Mouse (Mus musculus) limb, embryonic 14.5 days (tissue): Measurements from ENCODE around the gene Pes1. TPM values are rescaled to one million over a fixed set of nuclear protein-coding genes. Genes with fewer than 3 reads are reported as not detected.

Experiments used
- ATAC-seq: fragments of 200-750 bp; cut with Nextera tagmentation; 2 replicates; pipeline ENCODE4 v1.8.0; 2017; ENCODE audit warnings: low read depth, moderate number of reproducible peaks, moderate TSS enrichment; ENCODE audit not compliant: low FRiP score
- DNase-seq: peaks from one replicate; pipeline ENCODE4 v3.0.0-alpha.2; 2015; ENCODE audit warnings: low spot score
- H3K27ac ChIP-seq: fragments of 300-500 bp; sonication (generic); replicated peaks from 2 replicates; pipeline ENCODE4 v1.5.1; 2014; ENCODE audit warnings: low read depth, mild to moderate bottlenecking, low read length, moderate library complexity, mixed read lengths
- H3K27me3 ChIP-seq: fragments of 300-500 bp; sonication (generic); 2 replicates; pipeline ENCODE4 v1.6.1; 2014; ENCODE audit warnings: low read length, mixed read lengths; ENCODE audit not compliant: control insufficient read depth, insufficient read depth
- H3K36me3 ChIP-seq: fragments of 300-500 bp; sonication (generic); 2 replicates; pipeline ENCODE4 v1.6.1; 2014; ENCODE audit warnings: mild to moderate bottlenecking, low read length, moderate library complexity, mixed read lengths; ENCODE audit not compliant: control insufficient read depth, insufficient read depth
- H3K4me1 ChIP-seq: fragments of 300-500 bp; sonication (generic); 2 replicates; pipeline ENCODE4 v1.6.1; 2014; ENCODE audit warnings: antibody characterized with exemption, low read length, mixed read lengths; ENCODE audit not compliant: control insufficient read depth, insufficient read depth
- H3K4me2 ChIP-seq: fragments of 300-500 bp; sonication (generic); replicated peaks from 2 replicates; pipeline ENCODE4 v1.6.1; 2014; ENCODE audit warnings: low read depth, mild to moderate bottlenecking, low read length, moderate library complexity; ENCODE audit not compliant: severe bottlenecking
- H3K4me3 ChIP-seq: fragments of 300-500 bp; sonication (generic); replicated peaks from 2 replicates; pipeline ENCODE4 v1.5.1; 2014; ENCODE audit warnings: low read length
- H3K9ac ChIP-seq: fragments of 300-500 bp; sonication (generic); 2 replicates; pipeline ENCODE4 v1.6.1; 2014; ENCODE audit warnings: mild to moderate bottlenecking, low read depth, low read length, moderate library complexity; ENCODE audit not compliant: severe bottlenecking
- H3K9me3 ChIP-seq: fragments of 300-500 bp; sonication (generic); 2 replicates; pipeline ENCODE4 v1.6.1; 2016; ENCODE audit warnings: low read length; ENCODE audit not compliant: control insufficient read depth
- POLR2A ChIP-seq: fragments of 200-500 bp; IDR thresholded peaks from 2 replicates; pipeline ENCODE4 v1.8.0; 2012; ENCODE audit warnings: inconsistent platforms, mild to moderate bottlenecking, moderate library complexity, borderline replicate concordance; ENCODE audit not compliant: insufficient read depth, insufficient read length; ENCODE audit errors: extremely low read depth
- WGBS: fragments of 180-500 bp; shearing (Covaris S2); extraction: QIAGEN DNeasy Blood & Tissue Kit; methylation state at CpG from one replicate; pipeline ENCODE4 v1.1.7; 2014; 5-methylcytosine and 5-hydroxymethylcytosine counted together
- polyA plus RNA-seq, 2 experiments: library from polyadenylated mRNA; depleted of rRNA in 1 of 2; stranded (reverse) in 1 of 2; unstranded in 1 of 2; fragments of >200 nt; fragmentation: Nextera tagmentation in 1 of 2; extraction: Ambion mirVana in 1 of 2; gene quantifications; 2 replicates each; pipeline versions ENCODE4 v1.2.1 to v1.2.3; 2012 to 2014

Pes1 gene
- polyA plus RNA-seq, 2 experiments = 58.0 to 68.4 TPM

DNA sequence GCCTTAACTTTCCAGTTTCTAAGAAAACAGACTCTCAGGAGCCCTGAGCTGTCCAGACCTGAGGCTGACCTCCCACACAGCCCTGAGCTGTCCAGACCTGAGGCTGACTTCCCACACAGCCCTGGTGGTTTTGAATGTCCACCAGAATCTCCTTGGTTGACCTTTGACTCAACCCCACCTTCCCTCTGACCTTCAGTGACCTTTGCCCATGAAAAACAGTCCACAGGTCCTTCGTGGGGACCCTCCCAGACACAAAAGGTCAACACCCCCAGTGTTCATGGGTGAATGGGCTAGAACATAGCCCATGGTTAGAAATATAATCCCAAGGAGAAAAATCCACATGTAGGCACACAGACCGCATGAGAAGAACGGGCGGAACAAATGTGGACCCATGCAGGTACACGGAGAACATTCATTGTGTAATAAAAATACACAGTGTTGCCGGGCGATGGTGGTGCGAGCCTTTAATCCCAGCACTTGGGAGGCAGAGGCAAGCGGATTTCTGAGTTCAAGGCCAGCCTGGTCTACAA, 30.0 kb upstream of the Pes1 start:
- DNase-seq (no peak), ATAC-seq (no peak)
- Histone ChIP-seq H3K9me3 (no peaks in the 10 kb centered on the region), H3K27me3 (no peaks in the 10 kb centered on the region), H3K4me3 (no peak overlapping the region), H3K4me2 (no peak overlapping the region), H3K27ac (no peak overlapping the region), H3K4me1 (peaks cover 7% of the 10 kb centered on the region), H3K36me3 (no peaks in the 10 kb centered on the region), H3K9ac (no peak overlapping the region)
- WGBS = 94% methylated on average over 9 of the region's 9 CpGs
- TF ChIP-seq POLR2A = no peak

DNA sequence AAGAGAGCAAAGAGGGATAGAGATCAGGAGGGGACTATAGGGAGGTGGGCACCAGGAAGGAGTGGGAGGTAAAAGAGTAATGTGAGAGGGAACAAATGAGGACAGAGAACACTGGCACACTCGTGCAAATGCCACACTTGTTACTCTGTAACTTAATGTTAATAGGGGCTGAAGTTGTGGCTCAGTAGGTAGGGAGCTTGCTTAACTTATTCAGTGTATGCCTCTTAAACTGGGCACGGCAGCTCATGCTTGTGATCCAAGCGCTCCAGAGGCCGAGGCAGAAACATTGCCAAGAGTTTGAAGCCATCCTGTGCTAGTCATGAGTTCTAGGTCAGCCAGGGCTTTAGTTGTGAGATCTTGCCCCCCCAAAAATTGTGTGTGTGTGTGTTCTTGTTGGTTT, 28.6 kb upstream of the Pes1 start:
- TF ChIP-seq POLR2A = no peak
- no peaks in the 10 kb centered on the region for H3K27me3 ChIP-seq
- no peak for DNase-seq
- no peak for ATAC-seq
- no peak overlapping the region for H3K9ac ChIP-seq
- no peaks in the 10 kb centered on the region for H3K36me3 ChIP-seq
- 76% methylated on average over 4 of the region's 4 CpGs for WGBS
- H3K27ac ChIP-seq = no peak overlapping the region
- no peaks in the 10 kb centered on the region for H3K9me3 ChIP-seq
- H3K4me1 ChIP-seq = peaks cover 7% of the 10 kb centered on the region
- H3K4me3 ChIP-seq = no peak overlapping the region
- H3K4me2 ChIP-seq = no peak overlapping the region

DNA sequence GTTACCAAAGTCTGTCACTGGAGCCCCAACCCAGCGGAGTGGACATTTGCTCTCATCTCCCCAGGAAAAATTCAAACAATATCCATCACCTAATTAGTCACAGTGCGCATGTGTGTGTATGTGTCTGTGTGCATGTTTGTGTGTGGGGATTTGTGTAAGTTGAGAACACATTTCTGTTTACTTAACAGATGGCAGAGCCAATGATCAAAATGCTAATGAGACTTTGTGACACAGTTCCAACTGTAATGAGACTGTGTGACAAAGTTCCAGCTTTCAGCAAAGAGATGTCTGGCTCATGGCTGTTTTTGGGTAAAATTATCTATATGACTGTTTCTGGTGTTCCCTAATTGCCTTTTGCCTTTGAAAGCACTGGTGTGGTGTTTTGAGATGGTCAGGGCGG, 27.5 kb upstream of the Pes1 start:
- Histone ChIP-seq H3K36me3 (no peaks in the 10 kb centered on the region), H3K27ac (no peak overlapping the region), H3K9ac (no peak overlapping the region), H3K4me3 (no peak overlapping the region), H3K9me3 (no peaks in the 10 kb centered on the region), H3K4me2 (no peak overlapping the region), H3K27me3 (no peaks in the 10 kb centered on the region), H3K4me1 (peaks cover 2% of the 10 kb centered on the region)
- DNase-seq (no peak), ATAC-seq (no peak)
- no peak for TF ChIP-seq POLR2A
- 77% methylated on average over 3 of the region's 3 CpGs for WGBS

DNA sequence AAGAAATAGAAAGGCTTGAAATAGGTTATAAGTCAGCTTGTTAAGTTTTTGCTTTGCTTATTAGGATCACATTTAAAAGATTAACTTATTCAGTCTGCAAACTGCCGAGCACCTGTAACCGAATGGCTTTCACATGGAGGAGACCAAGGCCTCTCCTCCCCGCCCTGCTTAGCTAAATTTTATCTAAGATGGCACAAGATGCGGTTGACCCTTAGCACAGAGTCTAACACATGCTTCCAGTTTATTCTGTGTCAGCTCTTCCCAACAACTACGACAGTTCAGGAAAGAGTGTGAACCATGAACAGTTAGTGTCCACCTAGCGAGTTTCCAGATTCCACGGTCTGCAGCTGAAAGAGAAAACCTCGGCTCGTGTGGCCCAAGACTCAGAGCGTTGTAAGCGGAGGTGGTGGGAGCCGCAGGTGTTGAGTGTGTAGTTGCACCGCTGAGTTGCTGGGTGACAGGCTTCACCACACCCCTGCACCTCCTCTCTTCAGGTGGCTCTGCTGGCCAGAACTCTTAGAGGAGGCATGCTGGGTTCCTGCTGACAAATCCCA, 26.4 kb upstream of the Pes1 start:
- H3K9me3 ChIP-seq = no peaks in the 10 kb centered on the region
- ATAC-seq (no peak), DNase-seq (no peak)
- no peak overlapping the region for H3K4me3 ChIP-seq
- no peak overlapping the region for H3K4me2 ChIP-seq
- H3K4me1 ChIP-seq = no peaks in the 10 kb centered on the region
- WGBS = 79% methylated on average over 13 of the region's 13 CpGs
- TF ChIP-seq POLR2A = no peak
- no peak overlapping the region for H3K27ac ChIP-seq
- no peaks in the 10 kb centered on the region for H3K27me3 ChIP-seq
- H3K9ac ChIP-seq = no peak overlapping the region
- no peaks in the 10 kb centered on the region for H3K36me3 ChIP-seq

DNA sequence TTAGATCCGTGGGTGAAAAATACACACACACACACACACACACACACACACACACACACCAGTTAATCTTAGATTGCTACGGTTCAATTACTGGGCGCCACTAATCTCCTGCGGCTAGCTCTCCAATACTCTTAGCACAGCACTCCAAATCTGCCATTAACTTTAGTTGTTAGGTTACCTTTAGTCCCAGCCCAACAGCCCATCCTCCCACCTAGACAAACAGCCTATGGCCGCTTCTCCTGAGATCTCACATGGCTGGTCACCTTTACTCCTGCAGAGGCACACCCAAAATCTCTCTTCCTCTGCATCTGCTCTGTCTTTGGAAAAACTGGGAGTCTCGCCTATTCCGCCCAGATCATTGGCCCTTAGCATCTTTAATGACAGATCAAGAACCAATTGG, 22.4 kb upstream of the Pes1 start:
- no peak for DNase-seq
- no peak overlapping the region for H3K4me3 ChIP-seq
- TF ChIP-seq POLR2A = no peak
- no peak overlapping the region for H3K27ac ChIP-seq
- WGBS = 81% methylated on average over 7 of the region's 7 CpGs
- H3K36me3 ChIP-seq = no peaks in the 10 kb centered on the region
- no peak overlapping the region for H3K4me2 ChIP-seq
- ATAC-seq = no peak
- no peaks in the 10 kb centered on the region for H3K27me3 ChIP-seq
- no peaks in the 10 kb centered on the region for H3K9me3 ChIP-seq
- H3K4me1 ChIP-seq = no peaks in the 10 kb centered on the region
- H3K9ac ChIP-seq = no peak overlapping the region
